Mouse (Mus musculus): ENCODE measurements at regions not wholly inside any gene's neighbourhood (a gene's known extent, or its start where the extent isn't known, plus 50 kb on each side); places are given as distances from the start of the nearest gene placed in this dataset.

DNA sequence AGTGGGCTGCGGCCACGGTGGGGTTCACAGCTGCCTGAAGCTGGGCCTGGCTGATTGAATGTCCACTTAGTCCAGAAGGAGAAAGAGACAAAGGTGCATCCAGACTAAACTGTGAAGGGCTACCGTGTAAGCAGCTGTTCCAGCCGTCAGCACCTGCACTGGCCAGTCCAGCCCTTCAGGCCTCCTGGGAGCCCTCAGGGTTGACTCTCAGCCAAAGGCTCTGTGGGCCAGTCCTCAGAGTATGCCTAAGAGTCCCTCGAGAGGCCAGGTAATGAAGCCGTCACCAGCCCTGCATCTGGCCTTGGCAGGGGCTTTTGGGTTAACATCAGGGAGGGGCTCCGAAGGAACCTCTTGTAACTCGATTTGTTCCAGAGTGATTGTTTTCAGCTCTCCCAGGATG, 187.4 kb downstream of the Gpd2 start:
- no peak for DNase-seq (ENCODE audit: low spot score in 2 of 2)
- H3K27ac ChIP-seq, result no peak overlapping the region
- TF ChIP-seq CTCF (conservative IDR thresholded peaks at IDR 0.05), result no peak
- H3K4me3 ChIP-seq, result no peak overlapping the region

- Histone ChIP-seq H3K27ac (no peak overlapping the region), H3K4me3 (no peak overlapping the region)
- TF ChIP-seq CTCF (conservative IDR thresholded peaks at IDR 0.05), result no peak
- no peak for DNase-seq (ENCODE audit: low spot score in 2 of 2)
Measured at GRCm38 (mm10) chr2:57425439-57425838, 188.0 kb downstream of the Gpd2 start.

DNA sequence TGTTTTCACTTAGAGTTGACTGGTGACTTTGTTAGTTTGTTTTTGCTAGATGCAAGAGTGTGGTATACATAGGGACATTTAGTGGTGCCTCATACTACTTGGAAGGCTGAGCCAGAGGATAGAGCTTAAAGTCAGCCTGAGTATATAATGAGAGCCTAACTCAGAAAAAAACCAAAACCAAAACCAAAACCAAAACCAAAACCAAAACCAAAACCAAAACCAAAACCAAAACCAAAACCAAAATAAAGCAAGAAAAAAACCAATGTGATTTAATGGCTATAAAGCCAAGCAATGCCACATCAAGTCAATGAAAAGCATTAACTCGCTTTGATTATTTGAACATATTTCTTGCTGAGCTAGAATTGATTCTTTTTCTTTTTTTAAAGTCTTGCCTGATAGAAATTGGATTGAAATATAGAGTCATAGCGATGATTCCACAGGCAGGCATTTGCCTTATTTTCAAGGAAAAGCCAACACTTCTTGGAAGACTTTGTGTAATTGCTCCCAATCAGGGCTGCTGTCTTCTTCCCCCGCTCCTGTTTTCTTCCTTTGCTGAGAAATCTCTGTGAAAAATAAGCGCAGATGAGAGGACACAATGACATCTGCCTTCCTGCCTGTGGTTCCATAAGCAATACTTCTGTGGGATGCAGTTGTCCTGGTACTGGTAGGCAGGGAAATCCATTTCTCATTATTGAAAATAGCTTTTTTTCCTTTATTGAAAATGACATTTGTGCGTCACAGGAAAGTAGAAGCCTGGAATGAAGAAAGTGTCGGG, 213.7 kb downstream of the Gpd2 start:
- H3K27ac ChIP-seq, result peak overlapping the region; percentile 56; the same call in 1 of the 2 replicates
- peak; percentile 29 to 79 for DNase-seq (ENCODE audit: low spot score in 2 of 2)
- no peak overlapping the region; the same call in 1 of the 2 replicates for H3K4me3 ChIP-seq
- no peak for TF ChIP-seq CTCF (conservative IDR thresholded peaks at IDR 0.05)

DNA sequence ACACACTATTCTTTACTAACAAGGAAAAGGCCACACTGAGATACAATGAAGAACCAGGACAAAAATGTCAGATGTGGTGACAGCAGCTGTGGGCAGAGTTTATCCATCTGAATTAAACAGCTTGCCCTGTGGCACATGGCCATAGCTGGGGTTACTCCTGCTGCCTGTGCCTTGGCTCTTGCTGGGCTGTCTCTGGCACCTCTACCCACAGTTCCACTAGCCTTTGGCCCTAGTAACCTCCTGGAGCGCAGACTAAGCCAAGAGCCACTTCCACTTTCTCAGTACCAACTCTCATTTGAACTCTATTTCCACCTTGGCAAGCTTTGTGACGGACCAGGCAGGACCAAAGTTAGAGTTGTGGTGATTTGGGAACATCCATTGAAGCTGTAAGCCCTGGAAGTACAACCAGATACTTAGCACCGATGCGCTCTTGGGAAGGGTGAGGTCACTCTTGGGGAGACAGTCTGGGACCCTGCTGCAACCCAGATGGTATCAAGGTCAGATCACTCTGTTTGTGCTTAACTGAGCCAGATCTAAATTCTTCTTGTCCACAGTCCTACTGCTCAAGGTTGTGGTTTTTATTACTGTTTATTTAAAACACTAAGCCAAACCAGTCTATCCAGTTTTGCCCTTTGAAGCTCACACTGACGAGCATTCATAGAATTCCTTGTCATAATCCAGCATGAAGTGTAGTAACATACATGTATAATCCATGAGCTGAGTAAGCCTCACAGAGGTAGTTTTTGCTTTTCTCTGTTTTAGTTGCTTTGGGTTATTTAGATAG, 216.7 kb downstream of the Gpd2 start:
- no peak for TF ChIP-seq CTCF (conservative IDR thresholded peaks at IDR 0.05)
- H3K27ac ChIP-seq, result no peak overlapping the region
- H3K4me3 ChIP-seq, result no peak overlapping the region
- DNase-seq (ENCODE audit: low spot score in 2 of 2), result no peak

DNA sequence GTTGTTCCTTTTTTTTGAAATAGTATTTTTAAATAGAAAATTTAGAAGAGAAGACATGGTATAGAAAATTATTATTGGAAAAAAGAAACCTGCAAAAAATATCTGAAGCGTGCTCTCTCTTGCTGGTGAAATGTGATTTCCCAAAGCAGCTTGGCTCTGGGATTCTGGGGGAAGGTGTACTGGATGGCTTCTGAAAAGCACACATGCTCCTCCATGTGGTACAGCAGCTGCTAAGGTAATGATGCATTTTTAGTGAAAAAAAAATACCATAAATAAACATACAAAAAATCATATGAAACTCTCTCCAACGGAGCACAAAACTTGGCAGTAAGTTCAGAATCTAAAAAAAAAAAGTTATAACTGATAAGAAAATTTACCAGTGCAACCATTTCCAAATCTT, 222.5 kb downstream of the Gpd2 start:
- TF ChIP-seq CTCF (conservative IDR thresholded peaks at IDR 0.05), result no peak
- Histone ChIP-seq H3K27ac (peak overlapping the region; percentile 71; the same call in 1 of the 2 replicates), H3K4me3 (no peak overlapping the region)
- peak; percentile 54 to 61 for DNase-seq (ENCODE audit: low spot score in 2 of 2)

DNA sequence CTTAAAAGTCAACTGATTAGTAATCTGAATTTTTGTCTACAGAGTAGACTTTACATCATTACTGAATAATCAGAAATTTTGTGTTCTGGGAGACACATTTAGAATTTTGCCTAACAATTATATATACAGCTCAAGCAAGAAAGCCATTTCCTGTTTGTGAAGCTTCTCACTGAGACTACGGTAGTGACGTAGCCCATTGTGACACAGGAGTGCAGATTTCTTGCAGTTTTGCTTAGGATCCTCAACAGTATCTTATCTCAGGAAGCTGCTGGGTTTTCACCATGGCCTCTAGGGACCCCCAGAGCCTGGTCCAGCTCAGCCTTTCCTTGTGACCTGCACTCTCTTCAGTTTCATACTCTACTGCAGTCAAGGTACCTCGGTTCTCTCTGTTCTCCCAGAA, 236.4 kb downstream of the Gpd2 start:
- TF ChIP-seq CTCF (conservative IDR thresholded peaks at IDR 0.05), result no peak
- H3K27ac ChIP-seq, result no peak overlapping the region
- H3K4me3 ChIP-seq, result no peak overlapping the region
- DNase-seq (ENCODE audit: low spot score in 2 of 2), result no peak

- no peak for TF ChIP-seq CTCF (conservative IDR thresholded peaks at IDR 0.05)
- DNase-seq (ENCODE audit: low spot score in 2 of 2), result no peak
- H3K27ac ChIP-seq, result no peak overlapping the region
Measured at GRCm38 (mm10) chr2:57492116-57492515, 254.7 kb downstream of the Gpd2 start.

DNA sequence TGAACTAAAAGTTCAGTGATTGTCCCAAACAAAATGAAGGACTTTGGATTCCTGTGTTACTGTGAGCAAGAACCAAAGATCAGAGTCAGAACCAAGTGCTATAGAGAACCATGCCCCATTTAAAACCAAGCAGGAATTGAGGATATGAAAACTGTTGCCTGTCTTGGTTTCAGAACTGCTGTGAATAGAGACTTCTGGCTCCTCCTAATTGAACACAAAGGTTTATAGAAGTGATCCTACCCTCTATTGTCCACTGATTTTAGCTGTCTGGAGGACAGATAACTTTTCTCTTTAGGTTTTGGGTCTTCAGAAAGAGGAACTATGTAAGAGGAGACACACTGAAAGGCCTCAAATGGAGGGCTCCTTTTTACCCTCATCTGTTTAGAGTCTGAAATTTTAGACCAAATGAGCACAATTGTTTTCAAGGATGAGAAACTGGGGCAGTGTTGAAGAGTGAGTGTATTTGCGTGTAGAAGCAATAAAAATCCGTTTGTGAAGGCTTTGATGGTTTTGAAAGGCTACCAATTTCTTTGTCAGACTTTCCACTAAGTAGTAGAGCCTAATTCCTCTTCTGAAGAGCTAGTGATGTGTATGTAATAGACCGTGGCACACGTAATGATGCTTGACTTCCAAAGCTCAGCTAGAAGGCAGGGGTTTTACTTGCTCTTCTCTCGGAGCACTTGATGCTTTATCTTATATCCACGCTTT, 255.6 kb downstream of the Gpd2 start:
- no peak overlapping the region for H3K27ac ChIP-seq
- H3K4me3 ChIP-seq, result no peak overlapping the region
- TF ChIP-seq CTCF (conservative IDR thresholded peaks at IDR 0.05), result no peak
- DNase-seq (ENCODE audit: low spot score in 2 of 2), result no peak

More at GRCm38 (mm10) chr2:57492116-57492515, 254.7 kb downstream of the Gpd2 start:
- no peak overlapping the region for H3K4me3 ChIP-seq

- DNase-seq (ENCODE audit: low spot score in 2 of 2), result no peak
- H3K27ac ChIP-seq, result no peak overlapping the region
- H3K4me3 ChIP-seq, result no peak overlapping the region
- no peak for TF ChIP-seq CTCF (conservative IDR thresholded peaks at IDR 0.05)
Measured at GRCm38 (mm10) chr2:57496315-57496954, 259.0 kb downstream of the Gpd2 start.

- DNase-seq (ENCODE audit: low spot score in 2 of 2), result no peak
- Histone ChIP-seq H3K27ac (peak overlapping the region; percentile 56), H3K4me3 (no peak overlapping the region)
- peak; percentile 29; the same call in 1 of the 2 replicates for TF ChIP-seq CTCF (conservative IDR thresholded peaks at IDR 0.05)
Measured at GRCm38 (mm10) chr2:57497933-57498332, 260.5 kb downstream of the Gpd2 start.

DNA sequence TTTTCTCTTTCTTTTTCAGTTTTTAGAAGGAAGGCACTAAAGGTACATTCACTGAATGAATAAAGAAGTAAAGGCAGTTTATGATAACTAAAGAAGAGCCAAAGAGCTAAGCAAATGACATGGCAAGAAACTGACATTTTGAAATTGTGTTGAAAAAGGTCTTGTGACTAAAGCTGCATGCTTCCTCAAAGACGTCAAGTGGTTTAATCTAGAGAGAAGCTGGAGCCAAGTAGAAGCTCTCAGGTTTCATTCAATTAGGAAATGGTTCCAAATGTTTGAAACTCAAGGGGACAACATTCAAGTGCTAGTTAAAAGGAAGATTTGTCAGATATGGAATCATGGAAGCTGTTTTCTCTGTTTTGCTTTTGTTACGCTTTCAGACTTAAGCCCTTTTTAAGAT, 267.2 kb downstream of the Gpd2 start:
- H3K4me3 ChIP-seq, result no peak overlapping the region
- no peak for DNase-seq (ENCODE audit: low spot score in 2 of 2)
- TF ChIP-seq CTCF (conservative IDR thresholded peaks at IDR 0.05), result no peak
- H3K27ac ChIP-seq, result no peak overlapping the region

GRCm38 (mm10) chr2:57522465-57522864, 285.0 kb downstream of the Gpd2 start:
- no peak overlapping the region for H3K4me3 ChIP-seq
- TF ChIP-seq CTCF (conservative IDR thresholded peaks at IDR 0.05), result no peak
- H3K27ac ChIP-seq, result no peak overlapping the region
- no peak for DNase-seq (ENCODE audit: low spot score in 2 of 2)

Data from layer of hippocampus, adult 2 months (tissue).